Mouse (Mus musculus): ENCODE measurements around the gene Rfx8. TPM values are rescaled to one million over a fixed set of nuclear protein-coding genes. Genes with fewer than 3 reads are reported as not detected.
"Not testable (repeated sequence)": the region's sequence is repeated elsewhere in the genome, so short reads cannot be mapped to it uniquely, and the experiment has no call there.

Rfx8 gene
- total RNA-seq, 2 experiments from 2014 or later = 0.20 to 0.31 TPM

DNA sequence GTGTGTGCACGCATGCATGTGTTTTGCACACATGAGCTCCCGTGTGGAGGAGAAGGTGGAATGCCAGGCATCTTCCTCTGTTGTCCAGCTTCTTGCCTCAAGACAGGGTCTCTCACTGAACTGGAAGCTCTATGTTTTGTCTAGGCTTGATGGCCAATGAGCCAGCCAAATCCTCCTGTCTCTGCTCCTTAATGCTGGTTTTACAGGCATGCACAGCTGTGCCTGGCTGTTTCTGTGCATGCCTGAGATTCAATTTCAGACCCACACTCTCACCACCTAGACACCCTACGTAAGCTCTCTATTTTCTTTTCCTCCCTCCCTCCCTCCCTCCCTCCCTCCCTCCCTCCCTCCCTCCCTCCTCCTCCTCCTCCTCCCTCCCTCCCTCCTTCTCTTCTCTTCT is 28.8 kb downstream of the Rfx8 start:
- DNase-seq = no peak

DNA sequence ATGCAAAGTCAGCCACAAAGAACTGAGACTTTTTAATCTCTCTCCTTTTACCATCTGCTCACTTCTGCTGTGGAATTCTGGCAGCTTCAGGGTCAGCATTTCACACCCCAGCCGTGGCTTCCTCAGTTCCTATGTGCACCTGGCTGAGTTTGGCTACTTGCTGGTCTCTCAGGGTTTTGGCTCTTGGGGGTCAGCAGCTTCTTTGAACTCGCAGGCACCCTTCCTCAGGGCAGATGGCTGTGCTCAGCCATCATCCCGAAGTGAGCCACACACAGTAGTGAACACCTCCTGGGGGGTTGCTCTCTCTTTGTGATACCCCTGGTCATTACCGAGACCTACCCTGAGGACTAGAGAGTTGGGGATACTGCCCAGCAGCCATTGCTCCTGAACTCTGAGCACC is 29.7 kb downstream of the Rfx8 start:
- DNase-seq = no peak

- DNase-seq = no peak
These were observed 32.2 kb downstream of the Rfx8 start for GRCm38 (mm10) chr1:39688573-39688972.

- DNase-seq = no peak
These were observed 33.5 kb downstream of the Rfx8 start for GRCm38 (mm10) chr1:39687279-39687678.

GRCm38 (mm10) chr1:39685841-39686240 is 35.0 kb downstream of the Rfx8 start:
- DNase-seq = peak; percentile 88 to 89

DNA sequence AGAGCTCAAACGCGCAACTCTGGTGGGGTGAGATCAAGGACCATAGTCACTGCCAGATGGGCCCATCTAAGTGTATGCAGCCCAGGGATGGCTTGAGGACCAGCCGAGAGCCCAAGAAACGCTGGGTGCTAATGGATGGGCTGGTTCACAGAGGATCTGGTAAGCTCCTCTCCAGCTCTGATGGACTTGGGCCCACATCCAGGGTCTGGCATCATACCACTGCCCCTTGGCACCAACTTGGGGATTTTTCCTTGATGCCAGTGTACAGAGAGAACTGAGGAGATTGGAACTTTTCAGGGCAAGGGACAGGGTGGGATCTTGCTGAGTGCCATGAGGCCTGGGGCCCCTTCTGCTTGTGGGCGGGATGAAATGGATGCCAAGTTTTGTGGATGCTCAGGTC is 39.2 kb downstream of the Rfx8 start:
- no peak for DNase-seq

DNA sequence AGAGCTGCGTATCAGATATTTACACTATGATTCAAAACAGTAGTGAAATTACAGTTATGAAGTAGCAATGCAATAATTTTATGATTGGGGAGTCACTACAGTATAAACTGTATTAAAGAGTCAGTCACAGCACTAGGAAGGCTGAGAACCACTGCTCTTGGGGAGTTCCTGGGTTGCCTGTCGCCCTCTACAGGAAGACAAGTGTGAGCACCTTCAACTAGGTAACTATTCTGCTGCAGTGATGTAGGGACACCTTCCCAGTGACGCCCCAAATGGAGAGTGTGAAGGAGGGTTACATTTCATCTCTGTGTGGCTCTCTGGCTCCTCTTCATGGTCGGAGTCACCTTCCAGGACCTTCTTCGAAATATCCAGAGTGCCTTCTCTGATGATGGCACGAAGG is 40.3 kb downstream of the Rfx8 start:
- no peak for DNase-seq

DNA sequence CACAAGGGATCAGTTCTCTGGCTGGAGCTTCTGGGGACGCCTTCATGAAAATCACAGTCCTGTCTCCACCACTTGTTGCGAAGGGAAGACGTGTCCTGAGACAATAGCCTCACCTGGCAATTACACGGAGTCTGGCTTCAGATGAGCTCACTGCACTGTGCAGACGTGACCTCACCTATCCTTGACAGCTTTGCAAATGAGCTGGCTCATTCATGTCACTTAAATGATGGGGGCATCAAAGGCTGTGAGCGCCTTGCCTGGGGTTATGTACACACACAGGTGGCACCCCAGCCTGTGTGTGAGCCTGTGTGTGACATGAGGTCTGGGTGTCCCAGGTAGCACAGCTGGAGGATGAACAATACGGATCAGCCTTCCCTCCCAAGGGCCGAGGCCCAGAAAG is 41.9 kb downstream of the Rfx8 start:
- DNase-seq = no peak

GRCm38 (mm10) chr1:39676221-39676876 is 44.4 kb downstream of the Rfx8 start:
- peak; percentile 37 to 39 for DNase-seq

GRCm38 (mm10) chr1:39672362-39673105 is 48.3 kb downstream of the Rfx8 start:
- DNase-seq = peak; percentile 37 to 52

GRCm38 (mm10) chr1:39670211-39670935 is 50.4 kb downstream of the Rfx8 start:
- DNase-seq = peak in 1 of 2 experiments; percentile 22

DNA sequence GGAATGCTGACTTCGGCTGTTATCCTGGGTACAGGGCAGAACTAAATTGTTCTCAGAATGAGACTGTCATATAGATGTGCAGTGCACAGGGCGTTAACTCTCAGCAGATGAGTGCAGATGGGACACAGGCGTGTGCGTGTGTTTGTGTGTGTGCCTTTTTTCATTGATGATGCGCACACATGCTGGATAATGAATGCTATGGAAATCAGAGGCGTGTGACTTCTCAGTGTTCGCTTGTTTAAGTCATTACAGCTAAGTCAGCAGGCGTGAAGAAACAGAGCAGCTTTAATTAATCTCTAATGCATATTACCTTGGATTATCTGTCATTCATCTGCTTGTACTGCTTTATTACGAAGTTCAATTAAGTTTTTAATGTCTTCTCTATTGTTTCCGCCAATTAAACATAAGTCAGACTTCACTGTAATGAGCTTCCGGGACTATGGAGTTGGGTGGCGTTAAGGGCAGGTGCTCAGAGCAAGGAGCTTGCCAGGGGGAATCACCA is 54.0 kb downstream of the Rfx8 start:
- DNase-seq = no peak

GRCm38 (mm10) chr1:39664039-39664625 is 56.7 kb downstream of the Rfx8 start:
- DNase-seq = no peak

DNA sequence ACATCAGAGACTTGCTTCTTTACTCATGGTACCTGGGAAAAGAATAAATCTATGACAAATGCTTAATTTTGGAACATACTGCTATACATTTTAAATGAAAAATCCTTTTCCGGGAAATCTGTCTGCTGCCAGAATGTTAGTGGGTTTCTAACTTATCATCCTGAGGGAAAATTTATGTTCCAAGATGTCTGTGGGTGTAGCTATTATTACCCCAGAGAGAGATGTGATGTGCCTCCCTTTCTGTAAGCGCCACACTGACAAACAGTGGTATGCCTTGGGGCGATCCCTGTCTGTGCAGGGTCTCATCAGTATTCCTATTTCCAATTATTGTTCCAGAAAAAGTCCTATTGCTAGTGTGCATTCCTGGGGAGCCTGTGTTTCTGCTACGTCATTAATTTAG is 57.7 kb downstream of the Rfx8 start:
- no peak for DNase-seq

DNA sequence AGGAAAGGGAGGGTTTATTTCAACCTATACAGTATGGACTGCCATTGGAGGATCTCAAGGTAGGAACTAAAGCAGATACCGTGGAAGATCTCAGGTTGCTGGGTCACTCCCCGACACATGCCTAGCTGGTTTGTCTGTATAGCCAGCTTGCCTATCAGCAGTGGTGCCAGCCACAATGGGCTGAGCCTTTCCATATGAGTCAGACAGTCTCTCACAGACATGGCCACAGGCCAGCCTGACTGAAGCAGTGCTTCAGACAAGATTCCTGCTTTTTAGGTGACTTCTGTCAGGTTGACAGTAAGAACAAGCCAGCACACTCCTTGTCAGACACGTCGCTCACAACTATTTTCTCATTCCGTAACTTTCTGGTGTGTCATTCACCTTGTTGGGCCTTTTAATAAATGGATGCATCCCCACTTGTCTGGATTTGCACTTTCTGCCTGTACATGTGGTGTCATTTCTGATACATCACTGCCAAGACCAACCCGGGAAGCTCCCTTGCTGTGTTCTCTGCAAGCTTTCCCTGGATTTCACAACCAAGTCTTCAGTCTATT is 63.7 kb downstream of the Rfx8 start:
- no peak for DNase-seq

GRCm38 (mm10) chr1:39654901-39655300 is 65.9 kb downstream of the Rfx8 start:
- not testable (repeated sequence) for DNase-seq

- no peak for DNase-seq
These were observed 67.8 kb downstream of the Rfx8 start for GRCm38 (mm10) chr1:39653028-39653427.

DNA sequence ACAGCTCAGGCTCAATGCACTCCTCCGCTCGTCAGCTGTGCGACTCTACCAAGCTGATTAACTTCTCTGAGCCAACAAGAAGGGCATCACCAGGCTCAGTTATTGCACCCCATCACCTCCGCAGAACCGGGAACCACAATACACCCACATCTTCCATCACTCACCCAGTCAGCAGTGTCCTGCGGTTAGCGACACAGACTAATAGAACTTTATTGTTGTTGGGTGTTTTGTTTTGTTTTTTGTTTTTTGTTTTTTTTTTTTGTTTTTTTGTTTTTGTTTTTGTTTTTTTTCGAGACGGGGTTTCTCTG is 69.6 kb downstream of the Rfx8 start, which contains the start of gene Creg2:
TSS of gene Creg2 (minus strand) at position 234 of the 308 bp plus-strand sequence.
- DNase-seq = no peak

- peak; percentile 31 to 45 for DNase-seq
These were observed 70.2 kb downstream of the Rfx8 start for GRCm38 (mm10) chr1:39650435-39651240.

- no peak for DNase-seq
These were observed 70.9 kb downstream of the Rfx8 start for GRCm38 (mm10) chr1:39649691-39650434.

- no peak for DNase-seq
These were observed 72.2 kb downstream of the Rfx8 start for GRCm38 (mm10) chr1:39648584-39648983.
